Mouse (Mus musculus): ENCODE results near the gene Etfb.

The Etfb gene

GRCm38 (mm10) chr7:43495343-43496021 is 51.6 kb downstream of the Etfb start:
- DNase-seq (ENCODE audit: low read depth, low spot score): peak; percentile 28

All from retina, adult 2 months (tissue).